Mouse (Mus musculus) Patski (cell line): ENCODE data around the gene 4930558K02Rik. TPM values are rescaled to one million over a fixed set of nuclear protein-coding genes. Genes with fewer than 3 reads are reported as not detected.

Experiments
- ATAC-seq: fragments of 100-300 bp; one replicate; pipeline ENCODE4 v1.8.0; 2021
- CTCF ChIA-PET: fragments of 350-600 bp; sonication (Branson Sonifier 250); formaldehyde crosslinking; loops from one replicate; lab custom pipeline; 2022; ENCODE audit warnings: inconsistent platforms; lab: Charles Lee
- POLR2A ChIA-PET: fragments of 350-600 bp; sonication (Branson Sonifier 250); formaldehyde crosslinking; loops from one replicate; lab custom pipeline; 2022; ENCODE audit warnings: antibody characterized with exemption, inconsistent platforms; lab: Charles Lee
- DNase-seq: peaks from one replicate; pipeline ENCODE4 v3.0.0-alpha.2; 2011; ENCODE audit warnings: low read depth, low spot score
- H3K27me3 ChIP-seq: fragments of 371-371 bp; one replicate; pipeline ENCODE4 v1.5.1; 2021
- CTCF ChIP-seq: fragments of 100-300 bp; IDR thresholded peaks from one replicate; pipeline ENCODE4 v1.5.1; 2021
- in situ Hi-C: fragments of 300-500 bp; cut with MboI; formaldehyde crosslinking; loops from 3 replicates; pipeline ENCODE4 v1.11.1; 2018; ENCODE audit warnings: low pct_unique_long_range_greater_than_20kb, mixed read lengths
- polyA plus RNA-seq: library from polyadenylated mRNA; unstranded; gene quantifications from one replicate; pipeline ENCODE4 v1.2.3, GENCODE M21; 2021

4930558K02Rik gene
- polyA plus RNA-seq, 1 experiment from 2014 or later = not detected

- in situ Hi-C loops = no loop called here
- POLR2A ChIA-PET = interaction anchor here (0.6 kb wide), 1 partner anchor 12 kb away, joined by 3 read pairs; no protein-coding TSS in a partner anchor
- CTCF ChIA-PET = no interaction called here
- DNase-seq = no peak
- TF ChIP-seq CTCF = no peak
- no peaks in the 10 kb centered on the region for H3K27me3 ChIP-seq
- ATAC-seq = no peak
Measured at GRCm38 (mm10) chr1:161927976-161928375, 51.5 kb downstream of the 4930558K02Rik start.

GRCm38 (mm10) chr1:161925281-161925805, 54.1 kb downstream of the 4930558K02Rik start:
- ATAC-seq (no peak), DNase-seq (no peak)
- no peak for TF ChIP-seq CTCF
- in situ Hi-C loops = no loop called here
- no peaks in the 10 kb centered on the region for H3K27me3 ChIP-seq
- ChIA-PET POLR2A (interaction anchor here (0.7 to 0.8 kb wide), 2 partner anchors 16 to 48 kb away, joined by 3 to 4 read pairs; no protein-coding TSS in a partner anchor), CTCF (interaction anchor here (1.0 to 1.2 kb wide), 2 partner anchors 9 to 16 kb away, joined by 3 to 5 read pairs; no protein-coding TSS in a partner anchor)

- in situ Hi-C loops = no loop called here
- no peaks in the 10 kb centered on the region for H3K27me3 ChIP-seq
Measured at GRCm38 (mm10) chr1:161924321-161924720, 55.1 kb downstream of the 4930558K02Rik start.

GRCm38 (mm10) chr1:161921928-161922327, 57.5 kb downstream of the 4930558K02Rik start:
- in situ Hi-C loops = no loop called here
- TF ChIP-seq CTCF = no peak
- POLR2A ChIA-PET = no interaction called here
- DNase-seq (no peak), ATAC-seq (no peak)
- CTCF ChIA-PET = interaction anchor here (1.4 kb wide), 1 partner anchor 30 kb away, joined by 3 read pairs; no protein-coding TSS in a partner anchor
- no peaks in the 10 kb centered on the region for H3K27me3 ChIP-seq

More at GRCm38 (mm10) chr1:161924321-161924720, 55.1 kb downstream of the 4930558K02Rik start:
- TF ChIP-seq CTCF = no peak
- ChIA-PET POLR2A (interaction anchor here (0.6 to 1.1 kb wide), 3 partner anchors 7 to 850 kb away, joined by 3 read pairs; no protein-coding TSS in a partner anchor), CTCF (interaction anchor here (1.0 kb wide), 1 partner anchor 8 kb away, joined by 3 read pairs; no protein-coding TSS in a partner anchor)
- no peak for DNase-seq
- no peak for ATAC-seq

- POLR2A ChIA-PET = interaction anchor here (0.9 kb wide), 1 partner anchor 43 kb away, joined by 4 read pairs; no protein-coding TSS in a partner anchor
- in situ Hi-C loops = no loop called here
- CTCF ChIA-PET = interaction anchor here (0.6 to 1.4 kb wide), 4 partner anchors 12 to 39 kb away, joined by 3 read pairs; no protein-coding TSS in a partner anchor
- H3K27me3 ChIP-seq = no peaks in the 10 kb centered on the region
- TF ChIP-seq CTCF = no peak
- DNase-seq (no peak), ATAC-seq (no peak)
Measured at GRCm38 (mm10) chr1:161920475-161921454, 58.7 kb downstream of the 4930558K02Rik start.

- in situ Hi-C loops = no loop called here
Measured at GRCm38 (mm10) chr1:161919594-161919993, 59.8 kb downstream of the 4930558K02Rik start.

GRCm38 (mm10) chr1:161918682-161919372, 60.6 kb downstream of the 4930558K02Rik start:
- ATAC-seq = no peak
- DNase-seq = no peak
- no peaks in the 10 kb centered on the region for H3K27me3 ChIP-seq
- ChIA-PET CTCF (no interaction called here), POLR2A (no interaction called here)
- in situ Hi-C loops = no loop called here
- TF ChIP-seq CTCF = no peak

More at GRCm38 (mm10) chr1:161919594-161919993, 59.8 kb downstream of the 4930558K02Rik start:
- no peak for ATAC-seq
- TF ChIP-seq CTCF = no peak
- POLR2A ChIA-PET = interaction anchor here (0.9 kb wide), 1 partner anchor 42 kb away, joined by 4 read pairs; no protein-coding TSS in a partner anchor
- CTCF ChIA-PET = interaction anchor here (0.9 to 1.0 kb wide), 2 partner anchors 13 to 35 kb away, joined by 3 read pairs; no protein-coding TSS in a partner anchor
- H3K27me3 ChIP-seq = no peaks in the 10 kb centered on the region
- no peak for DNase-seq

GRCm38 (mm10) chr1:161917940-161918484, 61.4 kb downstream of the 4930558K02Rik start:
- ChIA-PET POLR2A (no interaction called here), CTCF (no interaction called here)
- no peaks in the 10 kb centered on the region for H3K27me3 ChIP-seq
- no peak for TF ChIP-seq CTCF
- DNase-seq = no peak
- no peak for ATAC-seq
- in situ Hi-C loops = no loop called here

GRCm38 (mm10) chr1:161916036-161916435, 63.4 kb downstream of the 4930558K02Rik start:
- DNase-seq (no peak), ATAC-seq (no peak)
- POLR2A ChIA-PET = interaction anchor here (0.7 kb wide), 1 partner anchor 12 kb away, joined by 3 read pairs; no protein-coding TSS in a partner anchor
- in situ Hi-C loops = no loop called here
- H3K27me3 ChIP-seq = no peaks in the 10 kb centered on the region
- no peak for TF ChIP-seq CTCF
- CTCF ChIA-PET = interaction anchor here (0.9 to 1.6 kb wide), 4 partner anchors 9 to 45 kb away, joined by 3 to 5 read pairs (median 4); no protein-coding TSS in a partner anchor
